Mouse (Mus musculus) left cerebral cortex, postnatal 10 days (tissue): ENCODE results near the gene Cacng4. TPM values are rescaled to one million over a fixed set of nuclear protein-coding genes. Genes with fewer than 3 reads are reported as not detected.
A peak's percentile ranks its signal among the peaks of the same experiment; 100 is the strongest.

Experiments used
- DNase-seq, 2 experiments: peaks; one replicate each; pipeline ENCODE4 v3.0.0; 2021 to 2022; ENCODE audit warnings: low spot score in 2 of 2, mixed read lengths in 1 of 2; ENCODE audit errors: extremely low spot score in 1 of 2
- intact Hi-C: fragments of 180-260 bp; cut with DNase I; formaldehyde crosslinking; loops from one replicate; pipeline ENCODE4 v1.15.1; 2025
- total RNA-seq, 2 experiments: library from RNA; stranded (reverse); gene quantifications; 2 replicates each; pipeline ENCODE4 v1.2.3; 2021

The Cacng4 gene
- total RNA-seq, 2 experiments from 2014 or later: 92.6 to 105 TPM

DNA sequence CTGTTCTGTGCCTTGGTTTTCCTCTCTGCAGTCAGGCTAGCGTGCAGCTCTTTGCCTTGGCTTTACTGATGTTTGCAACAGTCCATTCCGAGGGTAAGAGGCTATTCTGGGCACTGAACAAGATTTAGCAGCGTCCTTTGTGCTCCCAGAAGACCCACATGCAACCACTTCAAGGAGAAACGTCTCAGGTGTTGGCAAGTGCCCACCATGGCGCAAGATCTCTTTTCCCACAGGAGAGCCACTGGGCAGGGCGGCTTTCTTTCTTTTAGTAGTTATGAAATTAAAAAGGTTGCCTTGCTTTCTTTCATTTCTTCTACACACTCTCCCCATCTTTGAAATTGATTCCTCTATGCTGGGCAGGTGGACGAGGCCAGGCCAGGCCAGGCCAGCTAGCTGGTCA, 65.2 kb downstream of the Cacng4 start:
- no peak for DNase-seq
- intact Hi-C loops: no loop called here

DNA sequence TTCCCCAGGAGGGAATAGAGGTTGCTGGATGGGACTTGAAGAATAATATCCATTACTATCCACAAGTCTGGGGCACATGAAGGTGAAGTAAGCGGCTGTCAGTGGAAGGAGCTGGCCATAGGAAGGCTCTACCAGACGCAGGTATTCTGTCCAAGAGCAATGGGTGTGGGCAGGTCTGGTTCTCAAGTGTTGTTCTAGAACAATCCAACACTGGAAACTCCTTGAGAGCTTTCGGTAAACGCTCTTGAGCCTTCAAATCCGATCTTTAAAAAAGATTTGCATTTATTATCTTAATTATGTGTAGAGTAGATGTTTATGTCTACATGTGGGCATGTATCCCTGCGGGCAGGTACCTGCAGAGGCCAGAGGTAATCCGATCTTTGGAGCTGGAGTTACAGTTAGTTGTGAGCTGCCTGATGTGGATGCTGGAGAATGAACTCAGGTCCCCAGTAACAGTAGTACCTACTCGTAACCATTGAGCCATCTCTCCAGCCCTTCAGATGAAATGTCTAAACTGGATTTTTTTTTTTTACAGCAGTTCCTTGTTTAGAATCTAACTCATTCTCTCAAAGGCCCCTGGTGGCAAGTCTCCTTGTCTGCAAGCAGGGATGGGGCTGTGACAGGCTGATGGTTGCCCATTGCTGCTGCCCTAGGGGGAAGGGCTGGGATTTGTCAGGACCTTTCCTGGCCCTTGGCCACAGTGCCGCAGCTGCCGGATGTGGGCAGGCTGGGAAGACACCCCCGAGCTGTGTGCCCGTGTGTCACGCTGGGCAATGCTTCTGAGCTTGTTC, 66.1 kb downstream of the Cacng4 start:
- intact Hi-C loops: no loop called here
- peak; percentile 31 to 71 for DNase-seq

DNA sequence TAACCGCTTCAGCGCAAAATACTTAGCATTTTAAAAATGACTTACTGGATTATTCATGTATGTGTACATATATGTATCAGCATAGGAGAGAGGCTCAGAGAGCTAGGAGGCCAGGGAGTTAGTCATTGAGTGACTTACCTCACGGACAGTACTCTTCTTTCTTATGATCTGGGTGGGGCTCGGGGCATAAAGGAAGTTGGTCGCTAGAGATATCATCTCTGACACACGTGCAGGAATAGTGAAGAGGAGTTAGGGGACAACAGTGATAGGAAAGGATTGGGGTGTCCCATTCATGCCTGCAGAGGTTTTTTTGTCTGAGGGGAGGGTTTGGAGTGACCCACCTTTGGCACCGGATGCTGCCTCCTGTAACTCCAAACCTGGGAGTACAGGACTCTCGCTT, 69.8 kb downstream of the Cacng4 start:
- no peak for DNase-seq
- intact Hi-C loops: no loop called here

DNA sequence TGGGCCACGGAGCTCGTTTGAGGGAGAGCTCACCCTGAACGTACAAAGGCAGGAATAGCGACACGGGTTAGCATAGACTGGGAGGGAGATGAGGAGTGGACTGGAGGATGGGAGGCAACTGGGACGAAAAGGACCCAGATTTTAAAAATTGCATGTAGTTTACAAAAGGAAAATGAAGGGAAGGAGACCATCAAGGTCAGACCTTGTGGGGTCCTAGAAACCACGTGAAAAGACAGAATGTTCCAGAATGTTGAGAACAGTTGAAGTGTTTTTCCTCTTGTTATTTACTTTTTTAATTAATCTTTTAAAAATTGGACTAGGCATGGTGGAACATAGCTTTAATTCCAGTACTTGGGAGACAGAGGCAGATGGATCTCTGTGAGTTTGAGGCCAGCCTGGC, 73.3 kb downstream of the Cacng4 start:
- no peak for DNase-seq
- intact Hi-C loops: no loop called here

DNA sequence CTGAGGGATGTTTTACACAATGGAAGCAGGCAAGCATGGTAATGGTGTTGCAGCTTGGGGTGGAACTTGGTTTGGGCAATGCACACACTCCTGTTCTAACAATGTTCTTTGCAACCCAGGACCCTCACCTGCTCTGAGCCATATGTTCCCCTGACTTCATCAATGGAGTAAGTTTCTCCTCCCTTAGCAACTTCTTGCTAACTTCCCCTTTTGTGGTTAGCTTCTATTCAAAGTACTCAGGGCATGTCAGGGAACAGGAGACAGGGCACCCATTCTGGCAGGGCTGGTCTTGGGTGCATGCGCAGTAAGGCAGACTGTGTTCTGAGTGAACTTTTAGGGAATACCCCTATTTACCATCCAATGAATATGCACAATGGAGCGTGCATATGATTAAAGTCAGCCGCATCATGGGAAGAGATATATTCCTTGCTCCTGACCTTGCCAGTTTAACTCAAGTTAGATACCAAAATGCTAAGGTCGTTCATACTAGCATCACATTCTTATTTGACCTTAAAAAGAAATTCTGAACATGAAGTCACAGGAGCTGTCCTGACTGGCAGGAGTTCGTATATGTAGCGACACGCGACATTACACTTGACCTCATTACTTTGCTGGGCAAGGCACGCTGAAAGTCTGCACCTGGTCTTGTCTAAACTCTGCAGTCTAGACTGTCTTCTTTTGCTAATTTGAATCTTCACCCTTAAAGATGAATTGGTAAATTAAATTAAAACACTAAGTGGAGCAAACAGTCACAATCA, 73.9 kb downstream of the Cacng4 start:
- intact Hi-C loops: no loop called here
- no peak for DNase-seq

DNA sequence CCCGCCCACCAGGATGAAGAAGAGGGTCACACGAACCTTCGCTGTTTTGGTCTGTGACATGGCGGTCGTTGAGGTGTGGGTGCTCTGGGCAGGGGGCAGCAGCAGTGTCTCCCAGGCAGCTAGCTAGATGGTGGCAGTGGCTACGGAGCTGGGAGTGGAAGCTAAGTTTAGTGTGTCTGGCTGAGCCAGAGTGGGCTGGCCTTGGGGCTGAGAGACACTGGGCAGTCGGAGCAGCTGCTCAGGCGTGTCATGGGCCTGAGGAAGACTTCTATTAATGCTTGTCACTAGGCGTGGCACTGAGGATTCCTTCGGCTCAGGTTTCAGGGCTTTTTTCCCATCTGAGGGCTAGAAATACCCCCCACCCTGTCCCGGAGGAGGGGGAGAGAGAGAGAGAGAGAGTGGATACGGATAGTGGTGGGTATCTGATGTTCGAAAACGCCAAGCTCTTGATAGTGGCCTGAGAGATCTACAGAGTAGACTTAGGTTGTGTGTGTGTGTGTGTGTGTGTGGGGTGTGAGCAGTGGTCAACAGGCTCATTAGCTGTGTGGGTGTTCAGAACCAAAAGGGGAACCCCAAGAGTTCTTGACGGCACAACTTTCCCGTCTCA, 77.9 kb downstream of the Cacng4 start, which contains the start of gene Cacng1:
Gene Cacng1, minus strand, starts transcription at position 191 of the 607 bp plus-strand sequence.
- no peak for DNase-seq
- intact Hi-C loops: no loop called here

DNA sequence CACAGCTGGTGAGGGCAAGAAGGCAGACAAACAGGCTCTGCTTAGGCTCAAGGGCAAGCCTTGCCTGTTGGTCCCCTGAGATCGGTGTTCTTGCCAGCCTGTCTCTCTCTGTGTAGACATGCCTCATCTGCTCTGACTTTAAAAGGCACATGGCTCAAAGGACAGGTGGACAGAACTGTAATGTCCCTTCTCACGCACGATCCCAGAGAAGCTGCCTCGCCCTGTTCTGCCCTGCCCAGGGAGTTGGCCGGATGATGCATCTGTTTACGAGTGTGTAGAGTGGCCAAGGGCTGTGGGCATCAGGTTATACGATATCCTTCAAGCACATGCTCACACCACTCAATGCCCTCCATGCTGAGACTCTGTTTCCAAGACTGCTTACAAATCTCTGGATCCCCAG, 80.0 kb downstream of the Cacng4 start:
- DNase-seq: no peak
- intact Hi-C loops: no loop called here

DNA sequence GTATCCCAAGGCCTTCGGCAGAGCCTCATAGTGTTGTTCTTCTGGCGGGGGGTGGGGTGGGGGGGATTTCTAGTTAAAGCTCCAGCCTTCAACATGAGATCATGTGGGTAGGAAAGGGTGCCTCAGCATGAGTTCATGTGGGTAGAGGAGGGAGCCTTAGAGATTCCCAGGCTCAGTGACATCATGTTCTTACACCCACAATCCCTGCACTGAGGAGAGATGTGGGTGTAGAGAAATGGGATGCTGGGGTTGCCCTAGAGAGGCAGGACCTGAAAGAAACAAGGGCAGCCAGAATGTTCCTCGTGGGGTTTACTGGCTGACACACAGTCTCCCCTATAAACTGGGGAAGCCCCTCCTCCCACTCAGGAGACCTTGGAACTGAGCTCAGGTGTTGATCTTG, 84.0 kb downstream of the Cacng4 start:
- intact Hi-C loops: no loop called here

DNA sequence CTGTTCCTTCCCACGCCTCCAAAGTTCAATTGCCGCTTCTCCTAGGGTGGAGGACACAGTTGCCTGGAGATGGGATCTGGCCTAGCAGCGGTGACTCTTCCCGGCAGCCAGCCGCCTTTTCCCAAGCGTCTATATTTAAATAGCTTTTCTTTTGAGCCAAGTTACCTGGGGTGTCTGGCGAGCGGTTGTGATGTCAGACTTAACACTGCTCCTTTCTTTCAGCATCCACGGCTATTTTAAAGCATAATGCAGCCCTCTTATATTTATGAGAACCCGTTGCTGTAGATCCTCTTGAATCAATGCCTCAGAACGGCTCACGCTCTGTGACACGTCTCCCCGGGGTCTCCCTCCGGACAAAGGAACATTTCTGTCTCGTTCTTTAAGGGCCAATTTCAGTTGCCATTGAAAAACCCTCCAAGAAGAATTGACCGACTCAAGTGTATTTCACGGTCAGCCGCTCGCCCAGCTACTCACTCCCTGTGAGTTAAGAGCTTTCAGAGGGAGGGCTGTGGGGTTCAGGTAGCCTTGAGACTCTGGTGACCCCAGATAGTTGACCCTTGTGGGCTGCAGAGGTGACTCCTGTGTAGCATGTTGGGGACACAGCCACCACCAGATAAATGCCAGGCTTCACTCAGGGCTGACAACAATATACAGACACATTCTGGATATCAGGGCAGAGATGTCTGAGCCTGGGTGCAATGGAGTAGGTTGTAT, 86.3 kb downstream of the Cacng4 start:
- intact Hi-C loops: no loop called here
- DNase-seq: no peak

More for the DNA sequence above, 84.0 kb downstream of the Cacng4 start:
- DNase-seq: no peak

DNA sequence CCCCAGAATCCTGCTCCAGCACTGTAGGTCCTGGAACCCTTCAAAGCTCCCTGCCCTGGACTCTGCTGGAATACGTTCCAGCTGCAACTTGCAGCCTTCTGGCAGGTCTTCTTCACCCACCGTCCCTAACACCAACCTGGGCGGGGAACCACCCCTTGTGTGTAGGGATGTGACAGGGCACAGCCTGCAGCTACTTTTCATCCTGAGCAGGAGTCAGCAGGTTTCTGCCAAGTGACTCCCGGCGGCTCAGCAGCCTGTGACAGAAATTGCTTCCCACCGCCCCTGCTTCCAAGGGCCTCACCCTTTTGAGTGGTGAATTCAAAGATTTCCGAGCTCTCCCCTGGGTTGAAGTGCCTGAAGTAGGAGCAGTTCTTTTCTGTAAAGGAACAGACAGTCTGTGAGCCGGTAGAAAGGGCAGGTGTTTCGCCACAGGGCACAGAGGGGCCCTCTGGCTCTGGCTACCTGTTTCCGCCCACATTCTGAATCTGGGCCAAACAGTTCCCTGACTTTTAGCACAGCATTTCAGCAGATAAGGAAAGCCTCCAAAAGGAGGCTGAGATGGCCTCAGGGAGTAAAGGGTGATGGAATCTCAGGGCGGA, 88.8 kb downstream of the Cacng4 start:
- intact Hi-C loops: no loop called here
- DNase-seq: no peak

DNA sequence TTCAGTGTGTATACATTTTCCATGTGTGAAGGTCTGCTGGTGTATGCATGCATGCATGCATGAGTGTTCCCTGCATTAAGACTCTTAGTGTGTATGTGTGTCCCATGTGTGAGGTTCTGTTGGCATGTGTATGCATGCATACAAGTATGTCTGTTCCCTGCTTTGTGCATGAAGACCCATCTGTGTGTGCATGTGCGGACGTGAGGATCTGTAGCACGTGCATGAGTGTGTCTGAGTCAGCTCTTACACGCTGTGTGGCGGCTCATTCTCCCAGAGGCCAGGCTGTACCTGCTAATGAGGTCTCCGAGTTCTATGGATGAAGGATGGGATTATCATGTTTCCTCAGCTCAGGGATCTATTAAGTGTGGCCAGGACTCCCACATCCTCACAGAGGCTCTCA, 89.3 kb downstream of the Cacng4 start:
- intact Hi-C loops: no loop called here
- DNase-seq: no peak

DNA sequence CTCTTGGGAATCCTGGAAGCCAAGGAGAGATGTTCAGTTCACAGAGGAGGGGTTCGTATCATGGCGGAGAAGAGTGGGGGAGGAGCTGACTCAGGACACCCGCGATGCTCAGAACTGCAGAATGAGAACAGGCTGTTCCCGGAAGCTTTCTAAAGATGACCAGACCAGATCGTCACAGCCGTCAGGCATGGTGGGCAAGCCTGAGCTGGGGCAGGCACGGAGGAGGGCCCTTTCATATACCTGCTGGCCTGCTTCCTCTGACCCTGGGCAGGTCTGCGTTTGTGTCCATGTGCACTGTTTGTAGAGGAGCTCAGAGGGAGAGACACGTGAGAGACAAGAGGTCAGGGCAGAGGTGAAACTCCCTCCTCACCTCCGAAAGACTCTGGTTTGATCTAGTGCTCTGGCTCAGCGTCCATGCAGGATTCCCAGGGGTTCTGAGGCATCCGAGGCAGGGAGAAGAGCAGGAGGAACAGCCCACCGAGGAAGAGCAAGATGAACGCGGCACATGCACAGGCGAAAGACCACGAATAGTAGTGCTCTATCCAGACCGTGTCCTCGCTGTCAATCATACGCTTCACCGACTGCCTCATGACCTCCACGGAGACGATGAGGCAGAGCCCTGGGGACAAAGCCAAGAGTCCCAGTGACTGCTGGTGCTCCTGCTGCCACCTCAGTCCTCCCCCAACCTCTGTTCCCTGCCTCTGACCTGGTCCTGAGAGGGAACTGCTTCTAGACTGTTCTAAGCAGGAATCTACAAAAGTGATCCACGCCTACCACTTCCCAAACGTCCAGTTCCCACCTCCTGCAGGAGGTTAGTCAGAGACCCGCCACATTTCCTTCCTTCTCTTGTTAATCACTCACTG, 90.9 kb downstream of the Cacng4 start:
- no peak for DNase-seq
- intact Hi-C loops: no loop called here

DNA sequence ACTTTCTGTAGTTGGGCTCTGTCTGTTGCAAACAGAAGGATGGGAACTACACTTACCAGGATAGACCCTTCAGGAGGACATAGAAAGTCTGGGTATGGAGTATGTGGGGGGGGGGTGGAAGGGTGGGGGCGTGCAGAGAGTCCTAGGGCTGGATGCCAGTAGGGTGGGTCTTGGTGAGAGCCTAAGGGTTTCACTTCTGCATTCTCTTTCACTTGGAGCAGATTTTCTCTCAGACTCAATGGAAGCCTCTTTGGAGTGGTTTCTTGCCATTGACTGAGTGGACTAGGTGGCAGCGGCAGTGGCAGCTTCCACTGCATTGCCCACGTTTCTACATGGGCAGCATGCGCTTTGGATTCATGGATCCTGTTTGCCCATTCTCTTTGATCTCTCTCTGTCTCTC, 94.4 kb downstream of the Cacng4 start:
- no peak for DNase-seq
- intact Hi-C loops: no loop called here

DNA sequence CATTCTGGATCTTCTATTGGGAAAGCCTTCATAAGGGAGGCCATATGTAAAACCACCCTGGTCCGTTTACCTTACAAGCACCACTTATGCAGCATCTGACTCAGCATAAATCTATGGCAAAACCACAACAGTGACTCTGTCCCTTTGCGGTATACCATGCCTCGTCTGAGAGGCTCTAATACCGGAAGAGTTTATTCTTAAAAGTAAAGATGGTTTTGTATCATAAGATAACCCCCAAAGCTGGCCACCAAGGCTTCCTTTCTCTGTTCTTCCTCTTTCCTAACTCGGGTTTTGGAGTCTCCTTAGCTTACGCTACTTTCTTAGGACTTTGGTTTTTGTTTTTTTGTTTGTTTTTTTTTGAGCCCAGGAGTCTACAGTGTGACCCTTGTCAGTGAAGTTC, 101.0 kb downstream of the Cacng4 start:
- intact Hi-C loops: no loop called here

DNA sequence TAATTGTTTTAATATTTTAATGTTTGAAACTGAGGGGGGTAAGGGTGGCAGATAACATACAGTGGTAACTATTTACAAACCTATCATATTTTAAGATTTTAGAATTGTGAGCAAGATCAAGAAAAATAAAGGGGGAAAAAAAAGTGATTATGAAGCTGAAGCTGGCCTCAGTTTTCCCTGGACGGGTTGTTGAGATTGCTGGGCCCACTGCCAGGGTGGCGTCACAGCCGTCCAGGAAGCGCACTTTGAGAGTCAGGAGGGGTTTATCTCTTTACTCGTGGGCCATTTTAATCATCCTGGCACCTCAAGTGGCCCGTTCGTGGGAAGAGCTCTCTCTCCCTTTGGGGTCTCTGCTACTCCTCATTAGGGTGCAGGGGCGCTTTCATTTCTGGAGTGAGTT, 102.8 kb downstream of the Cacng4 start:
- intact Hi-C loops: no loop called here
- no peak for DNase-seq

More for the DNA sequence above, 101.0 kb downstream of the Cacng4 start:
- no peak for DNase-seq

DNA sequence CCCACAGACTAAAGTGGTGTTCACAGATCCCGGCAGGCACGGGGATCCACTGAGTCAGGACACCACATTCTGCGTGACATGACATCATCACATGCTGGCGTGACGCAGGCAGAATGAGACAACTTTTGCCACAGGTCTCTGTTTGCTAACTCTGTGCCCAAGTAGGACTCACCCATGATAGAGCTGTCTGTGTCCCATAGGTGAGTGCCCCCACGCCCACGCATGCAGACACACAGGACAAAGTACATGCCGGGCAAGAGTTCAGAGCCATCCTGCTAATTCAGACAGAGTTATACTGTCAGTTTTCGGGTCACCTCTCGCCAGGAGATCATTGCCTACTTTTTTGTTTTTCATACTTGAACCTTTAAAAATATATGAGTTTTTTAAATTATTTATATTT, 105.9 kb downstream of the Cacng4 start:
- intact Hi-C loops: no loop called here
- DNase-seq: no peak

DNA sequence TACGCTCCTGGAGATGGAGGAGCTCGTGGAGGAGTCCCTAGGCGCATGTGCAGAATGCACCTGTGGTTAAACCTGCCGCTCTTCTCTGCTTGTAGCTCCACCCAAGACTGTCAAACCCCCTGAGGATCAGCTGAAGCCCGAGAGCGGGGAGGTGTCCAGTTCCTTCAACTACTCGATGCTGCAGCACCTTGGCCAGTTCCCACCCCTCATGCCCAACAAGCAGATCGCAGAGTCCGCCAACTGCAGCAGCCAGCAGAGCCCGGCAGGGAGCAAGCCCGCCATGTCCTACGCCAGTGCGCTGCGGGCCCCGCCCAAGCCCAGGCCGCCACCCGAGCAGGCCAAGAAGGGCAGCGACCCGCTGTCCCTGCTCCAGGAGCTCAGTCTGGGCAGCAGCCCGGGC, 108.1 kb downstream of the Cacng4 start:
- intact Hi-C loops: no loop called here
- DNase-seq: no peak
